Mouse (Mus musculus) liver, postnatal 0 days (tissue): ENCODE measurements around the gene Olfr578.

Source experiments
- CTCF ChIP-seq: sonication (generic); IDR thresholded peaks from 2 replicates; pipeline ENCODE4 v1.5.1; 2016; ENCODE audit warnings: antibody characterized with exemption, low read depth
- EP300 ChIP-seq: IDR thresholded peaks from 2 replicates; pipeline ENCODE4 v1.6.1; 2016; ENCODE audit warnings: antibody characterized with exemption, low read depth, mild to moderate bottlenecking

DNA sequence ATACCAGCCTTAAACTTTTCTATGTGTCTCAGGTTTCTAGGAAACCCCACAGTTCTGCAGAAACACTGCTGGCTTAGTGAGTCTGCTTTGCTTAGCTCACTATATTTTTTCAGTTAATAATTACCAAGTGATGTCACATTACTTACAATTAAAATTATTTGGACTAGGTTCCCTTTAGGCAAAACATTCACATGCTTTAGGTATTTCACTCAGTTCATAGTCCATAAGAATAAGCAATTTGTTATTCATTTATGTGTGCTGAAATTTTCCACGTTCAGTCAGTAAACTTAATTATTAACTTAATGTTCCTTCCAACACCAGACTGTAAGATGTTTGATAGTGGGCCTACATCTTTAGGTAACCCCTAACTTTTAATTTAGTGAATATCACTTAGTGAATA lies 38.4 kb downstream of the Olfr578 start:
- TF ChIP-seq CTCF (no peak), EP300 (no peak)
